Mouse (Mus musculus) brain, embryonic 14.5 days (tissue): ENCODE results near the gene Wnk2.

Experiments
- CTCF ChIP-seq: fragments of 200-500 bp; IDR thresholded peaks from 2 replicates; pipeline ENCODE4 v1.5.1; 2012; ENCODE audit warnings: inconsistent platforms, mild to moderate bottlenecking, moderate library complexity, borderline replicate concordance; ENCODE audit not compliant: insufficient read depth, insufficient read length; ENCODE audit errors: extremely low read depth
- POLR2A ChIP-seq: fragments of 200-500 bp; IDR thresholded peaks from 2 replicates; pipeline ENCODE4 v1.6.1; 2012; ENCODE audit warnings: mild to moderate bottlenecking, inconsistent platforms, borderline replicate concordance; ENCODE audit not compliant: poor library complexity, insufficient read depth, insufficient read length, severe bottlenecking; ENCODE audit errors: extremely low read depth

GRCm38 (mm10) chr13:49117563-49117962 lies 30.3 kb downstream of the Wnk2 start:
- TF ChIP-seq CTCF (no peak; the same call in 1 of the 2 replicates), POLR2A (no peak)
